In genomic region chr11:60200384-60200783, GRCm38 (mm10) we compare ENCODE assay signal across 8 mouse cellular contexts. TPM values are rescaled to one million over a fixed set of nuclear protein-coding genes. Genes with fewer than 3 reads are reported as not detected.
A peak's percentile ranks its signal among the peaks of the same experiment; 100 is the strongest.
DNase-seq lines count a peak whose midpoint lies in the region; ATAC-seq and TF ChIP-seq lines count a peak whose summit lies in the region.

No protein-coding gene starts in this region.

- TF ChIP-seq CTCF in heart, adult 2 months (IDR thresholded peaks at IDR 0.05), result no peak
- no peak for TF ChIP-seq CTCF in E14TG2a.4 (conservative IDR thresholded peaks at IDR 0.05; ENCODE audit: low read length)
- no peak for TF ChIP-seq CTCF in forebrain, postnatal 0 days (IDR thresholded peaks at IDR 0.05; ENCODE audit: low read depth)

- 87% methylated on average over 11 of the region's 11 CpGs for WGBS in heart, embryonic 13.5 days
- 88% methylated on average over 11 of the region's 11 CpGs for WGBS in heart, adult 2 months
- WGBS in forebrain, postnatal 0 days, result 87% methylated on average over 11 of the region's 11 CpGs
- WGBS in limb, embryonic 13.5 days, result 86% methylated on average over 11 of the region's 11 CpGs

- no peak overlapping the region for H3K4me2 ChIP-seq in heart, embryonic 13.5 days
- no peak overlapping the region for H3K4me2 ChIP-seq in forebrain, postnatal 0 days (ENCODE audit: low read depth)
- H3K4me2 ChIP-seq in limb, embryonic 13.5 days (replicated peaks), result no peak overlapping the region

- peaks cover 24% of the 10 kb centered on the region for H3K4me1 ChIP-seq in heart, embryonic 13.5 days
- H3K4me1 ChIP-seq in heart, adult 2 months (ENCODE audit: control insufficient read depth, insufficient read depth, low read length), result peaks cover 3% of the 10 kb centered on the region
- H3K4me1 ChIP-seq in E14TG2a.4 (replicated peaks; ENCODE audit: low read depth, low read length), result peaks cover 75% of the 10 kb centered on the region
- H3K4me1 ChIP-seq in forebrain, postnatal 0 days (ENCODE audit: insufficient read depth), result no peaks in the 10 kb centered on the region
- peaks cover 4% of the 10 kb centered on the region for H3K4me1 ChIP-seq in limb, embryonic 13.5 days

- no peaks in the 10 kb centered on the region for H3K9me3 ChIP-seq in heart, embryonic 13.5 days
- H3K9me3 ChIP-seq in E14TG2a.4 (ENCODE audit: low read length), result no peaks in the 10 kb centered on the region
- no peaks in the 10 kb centered on the region for H3K9me3 ChIP-seq in forebrain, postnatal 0 days (ENCODE audit: low read length)
- H3K9me3 ChIP-seq in limb, embryonic 13.5 days, result no peaks in the 10 kb centered on the region

- DNase-seq in heart, adult 2 months, result no peak
- DNase-seq in forebrain, postnatal 0 days, result no peak
- no peak for DNase-seq in yolk sac, embryonic 10.5 days (ENCODE audit: low spot score)
- no peak for DNase-seq in left cerebral cortex, adult 9 months (ENCODE audit: low spot score in 2 of 2)
- DNase-seq in lung, adult 18-20 months, result no peak

- intact Hi-C loops in heart, adult 2 months (cut with DNase I), result loop anchor here (1.0 kb wide), 1 partner anchor 212 kb away; no protein-coding TSS in a partner anchor

- H3K4me3 ChIP-seq in heart, embryonic 13.5 days, result no peak overlapping the region
- no peak overlapping the region for H3K4me3 ChIP-seq in heart, adult 2 months
- H3K4me3 ChIP-seq in E14TG2a.4 (replicated peaks; ENCODE audit: low read length), result 0 out of 2 replicates have a peak overlapping the region, but pooled peaks have one; percentile 54
- no peak overlapping the region for H3K4me3 ChIP-seq in forebrain, postnatal 0 days (ENCODE audit: low read depth, low read length)
- no peak overlapping the region for H3K4me3 ChIP-seq in limb, embryonic 13.5 days

- peak overlapping the region; percentile 36; the same call in 1 of the 2 replicates for H3K27ac ChIP-seq in heart, embryonic 13.5 days (replicated peaks)
- H3K27ac ChIP-seq in heart, adult 2 months, result no peak overlapping the region
- peak overlapping the region; percentile 75 for H3K27ac ChIP-seq in forebrain, postnatal 0 days (ENCODE audit: low read depth, low read length)
- peak overlapping the region; percentile 56; the same call in 1 of the 2 replicates for H3K27ac ChIP-seq in limb, embryonic 13.5 days

- TF ChIP-seq POLR2A in heart, adult 2 months (IDR thresholded peaks at IDR 0.05; ENCODE audit: insufficient read depth, low read depth, low read length), result no peak

- H3K9ac ChIP-seq in heart, embryonic 13.5 days, result peak overlapping the region; percentile 55; the same call in 1 of the 2 replicates
- H3K9ac ChIP-seq in heart, adult 2 months (ENCODE audit: low read depth, low read length), result no peak overlapping the region
- H3K9ac ChIP-seq in forebrain, postnatal 0 days, result no peak overlapping the region
- 0 out of 2 replicates have a peak overlapping the region, but pooled peaks have one; percentile 9 for H3K9ac ChIP-seq in limb, embryonic 13.5 days

- TF ChIP-seq EP300 in heart, adult 2 months (IDR thresholded peaks at IDR 0.05; ENCODE audit: insufficient read depth, low read depth, low read length), result no peak

- no peaks in the 10 kb centered on the region for H3K79me2 ChIP-seq in heart, adult 2 months (replicated peaks; ENCODE audit: control insufficient read depth, insufficient read depth, low read length)

- H3K36me3 ChIP-seq in heart, embryonic 13.5 days, result peaks cover 99% of the 10 kb centered on the region
- H3K36me3 ChIP-seq in heart, adult 2 months (ENCODE audit: control insufficient read depth, insufficient read depth, low read length), result no peaks in the 10 kb centered on the region
- peaks cover 93% of the 10 kb centered on the region for H3K36me3 ChIP-seq in E14TG2a.4 (ENCODE audit: insufficient read depth, low read length)
- peaks cover 76% of the 10 kb centered on the region for H3K36me3 ChIP-seq in forebrain, postnatal 0 days (ENCODE audit: insufficient read depth)
- H3K36me3 ChIP-seq in limb, embryonic 13.5 days, result peaks cover 94% of the 10 kb centered on the region

- no peak for ATAC-seq in heart, embryonic 13.5 days (ENCODE audit: extremely low read depth, insufficient number of reproducible peaks, low FRiP score, low TSS enrichment)
- no peak for ATAC-seq in forebrain, postnatal 0 days
- ATAC-seq in limb, embryonic 13.5 days (ENCODE audit: low FRiP score, low read depth), result no peak

- H3K27me3 ChIP-seq in heart, embryonic 13.5 days (replicated peaks), result no peaks in the 10 kb centered on the region
- no peaks in the 10 kb centered on the region for H3K27me3 ChIP-seq in heart, adult 2 months (ENCODE audit: control insufficient read depth, insufficient read depth, low read length)
- no peaks in the 10 kb centered on the region for H3K27me3 ChIP-seq in E14TG2a.4 (ENCODE audit: insufficient read depth, low read length)
- no peaks in the 10 kb centered on the region for H3K27me3 ChIP-seq in forebrain, postnatal 0 days (ENCODE audit: insufficient read depth, low read length)
- H3K27me3 ChIP-seq in limb, embryonic 13.5 days, result no peaks in the 10 kb centered on the region

RNA-seq across cellular contexts. Expression of gene Srebf1, which starts 22.0 kb away (rescaled TPM):
- 34.4 and 41.8 TPM in 2 replicates for polyA plus RNA-seq in heart, embryonic 13.5 days (2015; fragmentation: Nextera tagmentation; extraction: Ambion mirVana)
- total RNA-seq in heart, adult 2 months (2021), result 10 to 100 TPM; 25.3 to 35.4 TPM
- polyA plus RNA-seq in heart, adult 2 months (2012; rRNA removed), result 42.6 and 54.0 TPM in 2 replicates
- 56.2 and 70.7 TPM in 2 replicates for total RNA-seq in forebrain, postnatal 0 days (2014; rRNA removed)
- polyA plus RNA-seq in forebrain, postnatal 0 days (2015; fragmentation: Nextera tagmentation; extraction: Ambion mirVana), result 28.9 and 32.8 TPM in 2 replicates
- 64.5 and 65.7 TPM in 2 replicates for polyA plus RNA-seq in limb, embryonic 13.5 days (2015; fragmentation: Nextera tagmentation; extraction: Ambion mirVana)

Comparison
In these comparisons a context has a peak if more than half of its experiments do, and no peak if none do; other contexts are left out.
1. H3K9ac ChIP-seq: peak in heart, embryonic 13.5 days (single experiment) and limb, embryonic 13.5 days (single experiment); none in heart, adult 2 months (single experiment) and forebrain, postnatal 0 days (single experiment).